Mouse (Mus musculus): ENCODE measurements around the gene Ccdc93. TPM values are rescaled to one million over a fixed set of nuclear protein-coding genes. Genes with fewer than 3 reads are reported as not detected.

The Ccdc93 gene
- polyA plus RNA-seq, 1 experiment from 2014 or later, result 14.9 TPM

DNA sequence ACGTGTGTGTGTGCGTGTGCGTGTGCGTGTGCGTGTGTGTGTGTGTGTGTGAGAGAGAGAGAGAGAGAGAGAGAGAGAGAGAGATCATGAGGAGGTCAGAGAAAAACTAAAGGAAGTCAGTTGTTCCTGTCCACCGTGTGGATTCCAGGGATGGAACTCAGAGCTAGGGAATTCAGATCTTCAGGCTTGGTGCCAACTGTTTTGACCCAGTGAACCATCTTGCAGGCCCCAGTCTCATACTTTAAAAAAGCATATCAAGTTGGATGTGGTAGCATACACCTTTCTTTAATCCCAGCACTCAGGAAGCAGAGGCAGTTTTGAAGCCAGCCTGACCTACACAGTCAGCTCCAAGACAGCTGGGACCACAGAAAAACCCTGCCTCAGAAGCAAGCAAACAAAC lies 98.4 kb downstream of the Ccdc93 start:
- Histone ChIP-seq H3K4me2 (replicated peaks) (no peak overlapping the region), H3K27ac (no peak overlapping the region), H3K9ac (no peak overlapping the region), H3K27me3 (peaks cover 33% of the 10 kb centered on the region), H3K4me1 (peaks cover 14% of the 10 kb centered on the region), H3K36me3 (no peaks in the 10 kb centered on the region), H3K9me3 (replicated peaks) (no peaks in the 10 kb centered on the region), H3K4me3 (no peak overlapping the region)
- 85% methylated on average over 6 of the region's 6 CpGs for WGBS
- ATAC-seq (ENCODE audit: low FRiP score), result no peak

DNA sequence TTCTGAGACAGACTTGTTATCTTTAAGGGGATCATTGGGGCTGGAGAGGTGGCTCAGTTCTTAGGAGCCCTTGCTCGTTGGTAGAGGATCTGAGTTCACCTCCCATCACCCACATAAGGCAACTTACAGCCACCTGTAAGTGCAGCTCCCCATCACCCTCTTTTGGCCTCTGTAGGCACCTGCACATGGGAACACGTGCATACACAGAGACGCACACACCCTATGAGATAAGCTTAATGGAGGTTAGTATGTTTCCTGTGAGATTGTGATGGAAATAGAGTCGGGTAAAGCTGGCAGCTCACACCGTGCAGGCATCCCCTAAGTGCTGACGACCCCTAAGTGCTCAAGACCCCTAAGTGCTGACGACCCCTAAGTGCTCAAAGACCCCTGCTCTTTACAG lies 100.6 kb downstream of the Ccdc93 start:
- Histone ChIP-seq H3K4me1 (peaks cover 14% of the 10 kb centered on the region), H3K9ac (no peak overlapping the region), H3K4me2 (replicated peaks) (no peak overlapping the region), H3K4me3 (no peak overlapping the region), H3K27ac (no peak overlapping the region), H3K27me3 (peaks cover 30% of the 10 kb centered on the region), H3K36me3 (no peaks in the 10 kb centered on the region), H3K9me3 (replicated peaks) (no peaks in the 10 kb centered on the region)
- no peak for ATAC-seq (ENCODE audit: low FRiP score)
- WGBS, result 67% methylated on average over 7 of the region's 7 CpGs

DNA sequence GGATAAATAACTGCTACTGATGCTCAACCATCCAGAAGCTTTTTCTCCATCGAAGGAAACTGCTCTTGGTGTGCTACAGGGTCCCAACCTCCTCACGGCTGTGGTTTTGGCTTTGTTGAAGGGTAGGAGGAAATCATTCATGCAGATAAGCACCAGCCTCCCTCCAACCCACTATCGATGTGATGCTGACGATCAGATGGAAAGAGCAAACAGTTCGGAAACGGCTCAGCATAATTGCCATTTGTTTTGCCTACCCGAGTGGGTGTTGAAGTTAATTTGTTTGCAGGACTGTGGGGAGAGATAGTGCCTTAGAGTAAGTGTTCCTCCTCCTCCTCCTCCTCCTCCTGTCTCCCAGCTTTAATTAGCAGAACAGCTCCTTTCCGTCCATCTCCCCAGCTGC lies 109.5 kb downstream of the Ccdc93 start:
- Histone ChIP-seq H3K27me3 (no peaks in the 10 kb centered on the region), H3K36me3 (no peaks in the 10 kb centered on the region), H3K4me3 (no peak overlapping the region), H3K4me2 (replicated peaks) (no peak overlapping the region), H3K27ac (no peak overlapping the region), H3K9me3 (replicated peaks) (no peaks in the 10 kb centered on the region), H3K4me1 (no peaks in the 10 kb centered on the region), H3K9ac (no peak overlapping the region)
- ATAC-seq (ENCODE audit: low FRiP score), result no peak
- WGBS, result 85% methylated on average over 8 of the region's 8 CpGs

DNA sequence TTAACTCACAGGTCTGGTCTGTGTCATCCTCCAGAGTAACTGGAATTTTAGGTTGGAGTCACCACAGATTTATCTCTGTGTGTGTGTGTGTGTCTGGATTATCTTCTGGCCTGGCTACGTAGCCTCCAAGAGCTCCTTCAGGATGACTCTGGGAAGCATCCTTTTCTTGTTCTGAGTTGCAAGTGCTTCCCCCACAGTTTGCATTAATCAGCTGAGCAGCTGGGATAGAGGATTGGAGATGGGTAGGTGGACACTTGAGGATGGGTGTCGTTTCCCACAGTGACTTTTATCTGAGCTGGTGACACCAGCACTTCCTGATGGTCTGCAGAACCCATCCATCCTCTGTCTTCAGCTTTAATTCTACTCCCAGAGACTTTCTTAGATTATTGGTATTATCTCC lies 116.0 kb downstream of the Ccdc93 start:
- no peaks in the 10 kb centered on the region for H3K9me3 ChIP-seq (replicated peaks)
- H3K4me2 ChIP-seq (replicated peaks), result no peak overlapping the region
- H3K9ac ChIP-seq, result no peak overlapping the region
- no peak for ATAC-seq (ENCODE audit: low FRiP score)
- H3K4me1 ChIP-seq, result no peaks in the 10 kb centered on the region
- no peak overlapping the region for H3K4me3 ChIP-seq
- H3K36me3 ChIP-seq, result peaks cover 11% of the 10 kb centered on the region; the same call in 1 of the 2 replicates
- H3K27ac ChIP-seq, result no peak overlapping the region
- H3K27me3 ChIP-seq, result no peaks in the 10 kb centered on the region
- 81% methylated on average over 2 of the region's 2 CpGs for WGBS

DNA sequence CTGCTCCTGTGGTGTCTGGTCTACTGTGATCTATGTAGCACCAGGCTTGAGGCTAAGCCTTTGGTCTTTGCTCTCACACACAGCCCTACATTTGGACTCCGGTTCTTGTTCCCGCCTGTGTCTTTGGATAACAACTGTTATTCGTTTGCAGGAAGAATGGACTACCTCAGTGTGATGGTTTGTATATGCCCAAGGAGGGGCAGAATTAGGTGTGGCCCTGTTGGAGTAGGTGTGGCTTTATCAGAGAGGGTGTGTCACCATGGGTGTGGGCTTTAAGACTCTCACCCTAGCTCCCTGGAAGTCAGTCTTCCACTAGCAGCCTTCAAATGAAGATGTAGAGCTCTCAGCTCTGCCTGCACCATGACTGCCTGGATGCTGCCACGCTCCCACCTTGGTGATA lies 117.8 kb downstream of the Ccdc93 start:
- Histone ChIP-seq H3K4me2 (replicated peaks) (no peak overlapping the region), H3K36me3 (peaks cover 28% of the 10 kb centered on the region), H3K9me3 (replicated peaks) (no peaks in the 10 kb centered on the region), H3K4me1 (no peaks in the 10 kb centered on the region), H3K4me3 (no peak overlapping the region), H3K9ac (no peak overlapping the region), H3K27ac (no peak overlapping the region), H3K27me3 (no peaks in the 10 kb centered on the region)
- ATAC-seq (ENCODE audit: low FRiP score), result no peak
- 87% methylated on average over 4 of the region's 4 CpGs for WGBS

DNA sequence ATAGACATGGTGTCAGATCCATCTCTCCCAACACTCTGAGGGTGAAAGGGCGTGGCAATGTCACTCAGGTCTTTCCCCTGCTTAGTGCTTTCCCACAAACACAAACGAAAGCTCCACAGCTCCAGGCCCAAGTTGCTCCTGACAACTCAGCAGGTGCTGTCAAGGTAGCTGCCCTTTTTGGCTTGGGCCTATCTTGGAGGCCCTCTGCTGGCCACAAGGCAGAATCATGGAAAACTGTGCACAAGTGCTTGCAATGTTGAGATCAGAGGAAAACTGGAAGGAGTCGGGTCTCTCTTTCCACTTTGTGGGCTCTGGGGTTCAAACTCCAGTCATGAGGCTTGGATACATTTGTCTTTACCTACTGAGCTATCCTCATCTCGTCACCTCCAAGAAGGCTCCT lies 118.6 kb downstream of the Ccdc93 start:
- Histone ChIP-seq H3K27me3 (no peaks in the 10 kb centered on the region), H3K27ac (no peak overlapping the region), H3K4me3 (no peak overlapping the region), H3K4me1 (no peaks in the 10 kb centered on the region), H3K36me3 (peaks cover 34% of the 10 kb centered on the region), H3K9ac (no peak overlapping the region), H3K9me3 (replicated peaks) (no peaks in the 10 kb centered on the region), H3K4me2 (replicated peaks) (no peak overlapping the region)
- WGBS, result 79% methylated on average over 4 of the region's 4 CpGs
- no peak for ATAC-seq (ENCODE audit: low FRiP score)

DNA sequence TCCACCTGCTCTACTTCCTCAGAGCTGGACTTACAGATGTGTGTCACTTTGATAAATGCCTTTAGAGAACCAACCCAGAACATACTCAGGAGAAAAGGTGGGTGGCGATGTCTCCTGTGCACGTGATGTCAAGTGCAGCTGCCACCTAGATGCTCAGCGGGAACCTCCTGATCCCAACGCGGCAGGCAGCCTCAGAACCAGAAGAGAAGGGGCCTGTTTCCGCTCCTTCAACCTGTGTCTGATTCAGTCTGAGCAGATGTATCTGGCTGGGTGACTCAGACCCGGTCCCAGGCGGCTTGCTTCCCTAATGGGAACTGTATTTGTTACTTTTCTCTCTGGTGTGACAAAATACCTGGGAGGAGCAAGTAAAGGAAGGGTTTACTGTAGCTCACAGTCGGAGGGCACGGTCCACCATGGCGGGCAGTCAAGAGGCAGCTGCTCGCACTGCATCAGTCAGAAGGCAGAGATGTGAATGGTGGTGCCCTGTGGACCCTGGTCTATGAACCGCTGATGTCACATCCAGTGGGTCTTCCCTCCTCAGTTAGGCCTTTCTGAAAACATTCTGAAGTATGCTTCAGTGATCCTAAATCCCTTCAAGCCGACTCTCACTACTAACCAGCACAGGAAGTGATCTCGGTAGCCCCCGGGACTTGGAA lies 120.1 kb downstream of the Ccdc93 start:
- no peak for ATAC-seq (ENCODE audit: low FRiP score)
- 91% methylated on average over 16 of the region's 16 CpGs for WGBS
- Histone ChIP-seq H3K4me3 (no peak overlapping the region), H3K4me1 (no peaks in the 10 kb centered on the region), H3K36me3 (peaks cover 48% of the 10 kb centered on the region), H3K27me3 (no peaks in the 10 kb centered on the region), H3K27ac (no peak overlapping the region), H3K9me3 (replicated peaks) (no peaks in the 10 kb centered on the region), H3K4me2 (replicated peaks) (no peak overlapping the region), H3K9ac (no peak overlapping the region)

DNA sequence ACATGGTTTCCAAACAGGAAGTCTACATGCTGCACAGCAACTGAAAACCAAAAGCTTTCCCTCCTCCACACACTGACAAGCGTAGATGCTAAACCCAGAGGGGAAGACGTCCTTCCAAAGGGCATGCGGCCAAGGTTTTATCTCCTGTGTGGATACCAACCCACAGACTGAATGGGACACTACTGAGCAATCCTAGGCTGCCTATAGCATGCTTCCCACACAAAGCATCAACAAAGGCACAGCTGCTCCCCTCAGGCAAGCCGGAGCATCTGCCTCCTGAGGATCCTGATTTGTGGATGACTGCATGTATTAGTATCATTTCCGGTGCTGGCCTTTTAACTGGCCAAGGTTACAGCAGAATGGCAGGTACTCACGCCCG lies 120.6 kb downstream of the Ccdc93 start:
- 0 out of 2 replicates have a peak, but pooled peaks have one; percentile 23 for ATAC-seq (ENCODE audit: low FRiP score)
- H3K27me3 ChIP-seq, result no peaks in the 10 kb centered on the region

More for the DNA sequence above, 120.6 kb downstream of the Ccdc93 start:
- H3K9me3 ChIP-seq (replicated peaks), result no peaks in the 10 kb centered on the region
- no peak overlapping the region for H3K9ac ChIP-seq
- H3K4me1 ChIP-seq, result no peaks in the 10 kb centered on the region
- 78% methylated on average over 7 of the region's 7 CpGs for WGBS
- no peak overlapping the region for H3K4me2 ChIP-seq (replicated peaks)
- H3K27ac ChIP-seq, result no peak overlapping the region
- H3K4me3 ChIP-seq, result no peak overlapping the region
- H3K36me3 ChIP-seq, result peaks cover 54% of the 10 kb centered on the region

Other genes with a start within 250 kb of the Ccdc93 start
- 29.2 and 29.4 TPM in 2 replicates for gene Insig2, start 98.5 kb upstream of the Ccdc93 start, polyA plus RNA-seq (2016; fragmentation: Nextera tagmentation; extraction: Ambion mirVana)
- gene Htr5b, start 97.4 kb downstream of the Ccdc93 start, polyA plus RNA-seq (2016; fragmentation: Nextera tagmentation; extraction: Ambion mirVana), result not detected in 2 replicates
- 57.4 and 59.6 TPM in 2 replicates for gene Ddx18, start 136.9 kb downstream of the Ccdc93 start, polyA plus RNA-seq (2016; fragmentation: Nextera tagmentation; extraction: Ambion mirVana)